Comparison of ENCODE assay signal across 12 mouse cellular contexts in the genomic region with DNA sequence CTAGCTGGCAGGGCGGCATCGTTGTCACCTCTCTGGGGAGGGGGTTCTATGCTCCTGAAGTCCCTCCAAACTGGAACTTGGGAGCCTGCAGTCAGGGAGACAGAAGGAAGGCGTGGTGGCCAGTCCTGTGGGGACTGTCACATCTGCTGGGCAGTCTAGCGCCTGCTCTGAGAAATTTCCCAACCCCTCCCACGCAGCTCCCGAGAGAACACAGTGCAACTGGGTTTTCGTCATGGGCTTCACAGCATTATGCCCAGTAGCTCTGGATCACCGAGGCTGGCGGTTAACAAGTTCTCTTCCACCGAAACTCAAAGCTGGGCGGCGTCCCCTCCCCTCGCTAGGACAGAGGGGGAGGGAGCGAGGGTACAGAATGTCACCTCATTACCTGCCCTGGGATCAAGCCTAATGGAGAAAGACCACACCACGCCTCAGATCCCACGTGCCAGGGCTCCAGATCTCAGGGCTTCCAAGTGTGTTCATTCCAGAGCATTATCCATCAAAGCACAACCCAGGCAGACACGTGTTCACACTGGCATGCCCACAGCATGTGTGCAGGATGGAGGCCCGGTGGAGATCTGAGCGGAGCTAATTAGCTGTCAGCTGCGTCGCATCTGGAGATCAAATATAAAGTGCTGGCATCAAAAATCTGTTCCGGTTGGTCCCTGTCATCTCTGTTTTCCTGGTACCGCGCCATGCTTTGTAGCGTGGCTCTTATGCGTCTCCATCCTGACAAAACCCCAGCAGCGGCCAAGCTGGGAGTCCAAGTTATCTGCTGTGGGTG. TPM values are rescaled to one million over a fixed set of nuclear protein-coding genes. Genes with fewer than 3 reads are reported as not detected.
DNase-seq lines count a peak whose midpoint lies in the region; ATAC-seq and TF ChIP-seq lines count a peak whose summit lies in the region.
"Had no signal": no experiment of that assay in that cellular context is flagged by ENCODE, and none has a peak within 500 bp of the region (broad histone marks: within the 10 kb centered on the region; RNA-seq: fewer than 3 reads in every experiment).

No protein-coding gene starts in this region.

- H3K4me2 ChIP-seq in forebrain, embryonic 13.5 days: no peak overlapping the region
- H3K4me2 ChIP-seq in forebrain, embryonic 11.5 days (ENCODE audit: low read depth, low read length, severe bottlenecking): no peak overlapping the region
- H3K4me2 ChIP-seq in lung, embryonic 15.5 days: no peak overlapping the region
- no peak overlapping the region for H3K4me2 ChIP-seq in hindbrain, embryonic 14.5 days (replicated peaks)
- H3K4me2 ChIP-seq in midbrain, postnatal 0 days (ENCODE audit: low read depth, low read length, poor library complexity, severe bottlenecking): no peak overlapping the region
- H3K4me2 ChIP-seq: limb, embryonic 15.5 days; neural tube, embryonic 13.5 days had no signal

- H3K9ac ChIP-seq in forebrain, embryonic 13.5 days: 0 out of 2 replicates have a peak overlapping the region, but pooled peaks have one; percentile 34
- H3K9ac ChIP-seq in forebrain, embryonic 11.5 days (ENCODE audit: low read length): no peak overlapping the region
- H3K9ac ChIP-seq in lung, embryonic 15.5 days: no peak overlapping the region
- no peak overlapping the region for H3K9ac ChIP-seq in hindbrain, embryonic 14.5 days
- no peak overlapping the region for H3K9ac ChIP-seq in midbrain, postnatal 0 days (replicated peaks; ENCODE audit: low read length, poor library complexity, severe bottlenecking)
- H3K9ac ChIP-seq: limb, embryonic 15.5 days; neural tube, embryonic 13.5 days had no signal

- ATAC-seq in forebrain, embryonic 13.5 days: peak; percentile 62; the same call in 1 of the 2 replicates
- no peak for ATAC-seq in forebrain, embryonic 11.5 days (replicated peaks; ENCODE audit: low FRiP score)
- ATAC-seq in lung, embryonic 15.5 days (ENCODE audit: borderline replicate concordance, extremely low read depth, low FRiP score, low TSS enrichment): peak; percentile 29; the same call in 1 of the 2 replicates
- no peak for ATAC-seq in hindbrain, embryonic 14.5 days (ENCODE audit: low FRiP score)
- no peak for ATAC-seq in midbrain, postnatal 0 days (ENCODE audit: low FRiP score)

- WGBS in forebrain, embryonic 13.5 days: 49% methylated on average over 27 of the region's 27 CpGs
- WGBS in forebrain, embryonic 11.5 days: 59% methylated on average over 27 of the region's 27 CpGs
- WGBS in lung, embryonic 15.5 days: 28% methylated on average over 27 of the region's 27 CpGs
- WGBS in hindbrain, embryonic 14.5 days: 43% methylated on average over 27 of the region's 27 CpGs
- 39% methylated on average over 27 of the region's 27 CpGs for WGBS in midbrain, postnatal 0 days

- TF ChIP-seq CTCF in midbrain, postnatal 0 days (IDR thresholded peaks at IDR 0.05): no peak

- no peaks in the 10 kb centered on the region for H3K9me3 ChIP-seq in forebrain, embryonic 13.5 days (replicated peaks)
- H3K9me3 ChIP-seq in forebrain, embryonic 11.5 days (ENCODE audit: control insufficient read depth, low read length): no peaks in the 10 kb centered on the region
- H3K9me3 ChIP-seq in lung, embryonic 15.5 days: no peaks in the 10 kb centered on the region
- no peaks in the 10 kb centered on the region for H3K9me3 ChIP-seq in hindbrain, embryonic 14.5 days (ENCODE audit: control insufficient read depth, low read length)
- H3K9me3 ChIP-seq in midbrain, postnatal 0 days (ENCODE audit: low read length): no peaks in the 10 kb centered on the region
- H3K9me3 ChIP-seq: G1E; heart, embryonic 10.5 days; limb, embryonic 15.5 days; neural tube, embryonic 13.5 days had no signal

- H3K27me3 ChIP-seq in forebrain, embryonic 13.5 days: peaks cover 22% of the 10 kb centered on the region
- no peaks in the 10 kb centered on the region for H3K27me3 ChIP-seq in forebrain, embryonic 11.5 days (ENCODE audit: control insufficient read depth, insufficient read depth, low read length)
- peaks cover 39% of the 10 kb centered on the region for H3K27me3 ChIP-seq in lung, embryonic 15.5 days
- peaks cover 13% of the 10 kb centered on the region for H3K27me3 ChIP-seq in hindbrain, embryonic 14.5 days (ENCODE audit: control insufficient read depth, insufficient read depth, low read length)
- H3K27me3 ChIP-seq in midbrain, postnatal 0 days (ENCODE audit: insufficient read depth, low read length): peaks cover 5% of the 10 kb centered on the region; the same call in 1 of the 2 replicates

- DNase-seq in forebrain, embryonic 11.5 days (ENCODE audit: low spot score): no peak
- DNase-seq in lung, postnatal 36 days: no peak
- peak; percentile 33 for DNase-seq in hindbrain, embryonic 14.5 days (ENCODE audit: low spot score)
- peak; percentile 56 for DNase-seq in midbrain, postnatal 0 days (ENCODE audit: low spot score)
- no peak for DNase-seq in natural killer cell, adult 2 months (ENCODE audit: low spot score in 2 of 2)
- DNase-seq in heart, adult 18-20 months: no peak

- no peak overlapping the region for H3K4me3 ChIP-seq in forebrain, embryonic 13.5 days
- no peak overlapping the region for H3K4me3 ChIP-seq in forebrain, embryonic 11.5 days (ENCODE audit: low read depth, low read length)
- H3K4me3 ChIP-seq in lung, embryonic 15.5 days: no peak overlapping the region
- H3K4me3 ChIP-seq in hindbrain, embryonic 14.5 days (replicated peaks; ENCODE audit: low read length): no peak overlapping the region
- H3K4me3 ChIP-seq in midbrain, postnatal 0 days (ENCODE audit: low read depth, low read length): no peak overlapping the region
- H3K4me3 ChIP-seq: heart, embryonic 10.5 days; limb, embryonic 15.5 days; neural tube, embryonic 13.5 days had no signal

- H3K27ac ChIP-seq in forebrain, embryonic 13.5 days: no peak overlapping the region
- H3K27ac ChIP-seq in forebrain, embryonic 11.5 days (ENCODE audit: low read depth, low read length): no peak overlapping the region
- H3K27ac ChIP-seq in lung, embryonic 15.5 days: no peak overlapping the region
- H3K27ac ChIP-seq in hindbrain, embryonic 14.5 days: no peak overlapping the region
- no peak overlapping the region for H3K27ac ChIP-seq in midbrain, postnatal 0 days (ENCODE audit: low read depth, low read length)
- H3K27ac ChIP-seq: heart, embryonic 10.5 days; limb, embryonic 15.5 days; neural tube, embryonic 13.5 days had no signal

- H3K4me1 ChIP-seq in forebrain, embryonic 13.5 days: peaks cover 15% of the 10 kb centered on the region
- H3K4me1 ChIP-seq in forebrain, embryonic 11.5 days (replicated peaks; ENCODE audit: control insufficient read depth, insufficient read depth, low read length): no peaks in the 10 kb centered on the region
- peaks cover 9% of the 10 kb centered on the region for H3K4me1 ChIP-seq in lung, embryonic 15.5 days
- H3K4me1 ChIP-seq in hindbrain, embryonic 14.5 days (replicated peaks; ENCODE audit: control insufficient read depth, insufficient read depth, low read length): peaks cover 4% of the 10 kb centered on the region; the same call in 1 of the 2 replicates
- H3K4me1 ChIP-seq in midbrain, postnatal 0 days (ENCODE audit: insufficient read depth, low read length): no peaks in the 10 kb centered on the region

- no peaks in the 10 kb centered on the region for H3K36me3 ChIP-seq in forebrain, embryonic 13.5 days (ENCODE audit: poor library complexity, severe bottlenecking)
- no peaks in the 10 kb centered on the region for H3K36me3 ChIP-seq in forebrain, embryonic 11.5 days (ENCODE audit: control insufficient read depth, insufficient read depth, low read length)
- H3K36me3 ChIP-seq in lung, embryonic 15.5 days: no peaks in the 10 kb centered on the region
- H3K36me3 ChIP-seq in hindbrain, embryonic 14.5 days (replicated peaks; ENCODE audit: control insufficient read depth, insufficient read depth): no peaks in the 10 kb centered on the region
- no peaks in the 10 kb centered on the region for H3K36me3 ChIP-seq in midbrain, postnatal 0 days (ENCODE audit: insufficient read depth, low read length)
- H3K36me3 ChIP-seq: G1E; heart, embryonic 10.5 days; limb, embryonic 15.5 days; neural tube, embryonic 13.5 days had no signal

RNA-seq across cellular contexts. Expression of a gene that starts 13.2 kb away (rescaled TPM):
- 74.8 and 79.1 TPM in 2 replicates for polyA plus RNA-seq in forebrain, embryonic 13.5 days (2015; fragmentation: Nextera tagmentation; extraction: Ambion mirVana)
- polyA plus RNA-seq in forebrain, embryonic 11.5 days (2014; fragmentation: Nextera tagmentation; extraction: Ambion mirVana): 59.0 and 66.7 TPM in 2 replicates
- 64.0 and 73.8 TPM in 2 replicates for polyA plus RNA-seq in lung, embryonic 15.5 days (2015; fragmentation: Nextera tagmentation; extraction: Ambion mirVana)
- polyA plus RNA-seq in hindbrain, embryonic 14.5 days (2014; fragmentation: Nextera tagmentation; extraction: Ambion mirVana): 47.7 and 50.2 TPM in 2 replicates
- 39.8 and 45.3 TPM in 2 replicates for total RNA-seq in midbrain, postnatal 0 days (2014; rRNA removed)
- 69.4 and 70.7 TPM in 2 replicates for polyA plus RNA-seq in midbrain, postnatal 0 days (2015; fragmentation: Nextera tagmentation; extraction: Ambion mirVana)
- 10 to 100 TPM; 52.5 to 56.9 TPM for total RNA-seq in heart, adult 18-20 months (2021)

RNA-seq across cellular contexts. Expression of a gene that starts 20.6 kb away (rescaled TPM):
- polyA plus RNA-seq in forebrain, embryonic 13.5 days (2015; fragmentation: Nextera tagmentation; extraction: Ambion mirVana): 474 and 488 TPM in 2 replicates
- 332 and 356 TPM in 2 replicates for polyA plus RNA-seq in forebrain, embryonic 11.5 days (2014; fragmentation: Nextera tagmentation; extraction: Ambion mirVana)
- 369 and 412 TPM in 2 replicates for polyA plus RNA-seq in lung, embryonic 15.5 days (2015; fragmentation: Nextera tagmentation; extraction: Ambion mirVana)
- 405 and 417 TPM in 2 replicates for polyA plus RNA-seq in hindbrain, embryonic 14.5 days (2014; fragmentation: Nextera tagmentation; extraction: Ambion mirVana)
- total RNA-seq in midbrain, postnatal 0 days (2014; rRNA removed): 109 and 115 TPM in 2 replicates
- polyA plus RNA-seq in midbrain, postnatal 0 days (2015; fragmentation: Nextera tagmentation; extraction: Ambion mirVana): 319 and 323 TPM in 2 replicates
- 100 to 1,000 TPM; 177 to 237 TPM for total RNA-seq in heart, adult 18-20 months (2021)

RNA-seq across cellular contexts. Expression of a gene that starts 29.1 kb away (rescaled TPM):
- polyA plus RNA-seq in forebrain, embryonic 13.5 days (2015; fragmentation: Nextera tagmentation; extraction: Ambion mirVana): 161 and 176 TPM in 2 replicates
- 114 and 117 TPM in 2 replicates for polyA plus RNA-seq in forebrain, embryonic 11.5 days (2014; fragmentation: Nextera tagmentation; extraction: Ambion mirVana)
- 172 and 184 TPM in 2 replicates for polyA plus RNA-seq in lung, embryonic 15.5 days (2015; fragmentation: Nextera tagmentation; extraction: Ambion mirVana)
- 197 and 203 TPM in 2 replicates for polyA plus RNA-seq in hindbrain, embryonic 14.5 days (2014; fragmentation: Nextera tagmentation; extraction: Ambion mirVana)
- total RNA-seq in midbrain, postnatal 0 days (2014; rRNA removed): 165 and 206 TPM in 2 replicates
- polyA plus RNA-seq in midbrain, postnatal 0 days (2015; fragmentation: Nextera tagmentation; extraction: Ambion mirVana): 251 and 262 TPM in 2 replicates
- 10 to 100 TPM; 61.9 to 65.3 TPM for total RNA-seq in heart, adult 18-20 months (2021)

Comparison
In these comparisons a context has a peak if more than half of its experiments do, and no peak if none do; other contexts are left out.
1. ATAC-seq: peak in forebrain, embryonic 13.5 days (single experiment) and lung, embryonic 15.5 days (single experiment); none in forebrain, embryonic 11.5 days (single experiment), hindbrain, embryonic 14.5 days (single experiment) and midbrain, postnatal 0 days (single experiment).
2. DNase-seq: peak in hindbrain, embryonic 14.5 days (single experiment) and midbrain, postnatal 0 days (single experiment); none in forebrain, embryonic 11.5 days (single experiment), lung, postnatal 36 days (single experiment), natural killer cell, adult 2 months (0 of 2) and heart, adult 18-20 months (0 of 2).